Mouse (Mus musculus) layer of hippocampus, postnatal 14 days (tissue): ENCODE data around the gene Taf11. TPM values are rescaled to one million over a fixed set of nuclear protein-coding genes. Genes with fewer than 3 reads are reported as not detected.

Experiments
- DNase-seq, 2 experiments: peaks; one replicate each; pipeline ENCODE4 v3.0.0; 2021 to 2022; ENCODE audit warnings: low spot score in 2 of 2, mixed read lengths in 1 of 2
- total RNA-seq, 2 experiments: library from RNA; stranded (reverse); gene quantifications; 2 replicates each; pipeline ENCODE4 v1.2.3; 2021

The Taf11 gene
- total RNA-seq, 2 experiments from 2014 or later = 29.7 to 35.7 TPM

DNA sequence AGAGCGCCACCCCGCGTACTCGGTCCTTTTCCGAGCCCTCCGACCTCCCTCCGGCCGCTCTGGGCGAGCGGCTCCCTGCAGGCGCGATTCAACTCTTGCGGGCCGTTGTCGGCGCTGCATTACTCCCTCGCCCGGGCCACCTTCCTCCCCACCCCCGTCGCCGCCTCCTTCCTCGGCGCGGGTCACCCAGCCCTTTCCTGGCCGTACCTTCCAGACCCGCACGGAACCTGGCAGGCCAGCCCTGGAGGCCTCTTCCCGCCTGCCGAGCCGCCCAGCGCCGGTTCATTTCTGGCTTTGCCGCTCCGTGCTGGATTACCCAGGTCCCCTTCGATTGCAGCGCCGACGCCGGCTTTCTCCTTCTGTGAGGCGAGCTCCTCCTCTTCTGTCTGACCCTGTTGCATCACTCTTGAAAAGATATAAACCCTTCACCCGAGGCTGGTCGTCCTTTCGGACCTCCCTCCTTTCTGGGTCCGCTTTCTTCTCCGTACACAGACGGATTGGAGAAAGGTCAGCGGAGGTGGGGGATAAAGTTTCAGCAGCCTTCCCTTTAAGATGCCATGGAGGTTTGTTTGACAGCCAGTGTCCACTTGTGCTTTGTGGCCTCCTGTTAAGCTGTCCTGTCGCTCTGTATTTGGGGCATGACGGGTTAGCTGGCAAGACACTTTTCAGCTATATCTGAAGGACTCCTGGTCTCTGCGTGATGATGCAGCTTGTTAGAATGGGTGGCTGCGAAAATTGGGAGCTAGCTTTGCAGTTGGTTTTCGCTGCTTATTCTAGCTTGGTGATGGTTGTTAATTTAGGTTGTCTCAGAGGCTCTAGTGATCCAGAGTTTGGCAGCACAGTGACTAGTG is 52.6 kb downstream of the Taf11 start:
- DNase-seq = peak; percentile 18 to 29

DNA sequence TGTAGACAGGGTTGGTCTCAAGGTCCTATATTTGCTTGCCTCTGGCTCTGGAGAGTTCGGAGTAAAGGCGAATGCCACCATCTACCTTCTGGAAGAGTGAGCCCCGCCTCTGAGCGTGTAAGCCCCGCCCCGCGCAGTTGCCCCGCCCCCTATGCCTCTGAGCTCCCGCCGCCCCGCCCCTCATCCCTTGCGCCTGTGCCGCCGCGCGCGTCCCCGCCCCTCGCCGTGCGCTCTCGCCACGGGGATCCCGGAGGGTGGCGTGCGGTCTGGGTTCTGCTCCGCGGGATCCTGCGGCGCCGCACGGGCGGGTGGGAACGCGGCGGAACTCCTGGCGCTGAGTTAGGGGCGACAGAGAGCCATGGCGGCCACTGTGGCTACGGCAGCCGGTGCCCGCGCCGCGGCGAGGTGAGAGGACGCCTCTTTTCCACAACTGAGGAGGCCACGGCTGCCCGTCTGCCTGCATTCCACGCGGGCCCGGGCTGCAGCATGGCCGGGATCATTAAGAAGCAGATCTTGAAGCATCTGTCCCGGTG is 53.3 kb downstream of the Taf11 start, which contains the start of gene Uhrf1bp1:
Uhrf1bp1 (plus strand) TSS at position 177 of the 533 bp plus-strand sequence.
- DNase-seq = peak; percentile 71 to 75

Other genes starting within 250 kb of the Taf11 start
- under 1 TPM; 0.25 to 0.26 TPM for gene Spdef, start 180.9 kb downstream of the Taf11 start, total RNA-seq
- gene D17Wsu92e, start 89.2 kb downstream of the Taf11 start, total RNA-seq = 100 to 1,000 TPM; 121 to 130 TPM
- gene Snrpc, start 71.7 kb downstream of the Taf11 start, total RNA-seq = 10 to 100 TPM; 65.3 to 70.2 TPM
- 10 to 100 TPM; 16.1 to 20.3 TPM for gene Uhrf1bp1, start 53.4 kb downstream of the Taf11 start, total RNA-seq
- gene Anks1, start 538 bp downstream of the Taf11 start, total RNA-seq = 10 to 100 TPM; 38.0 to 39.5 TPM
- 1 to 10 TPM in 1 of 2 experiments, under 1 TPM in 1; 0.86 to 1.3 TPM for gene Tcp11, start 170.8 kb upstream of the Taf11 start, total RNA-seq
- 1 to 10 TPM; 1.7 to 2.4 TPM for gene Scube3, start 232.3 kb upstream of the Taf11 start, total RNA-seq